Mouse (Mus musculus): ENCODE measurements at regions not wholly inside any gene's neighbourhood (a gene's known extent, or its start where the extent isn't known, plus 50 kb on each side); places are given as distances from the start of the nearest gene placed in this dataset.

- Histone ChIP-seq H3K4me1 (ENCODE audit: control insufficient read depth, insufficient read depth, low read length) (no peaks in the 10 kb centered on the region), H3K27ac (ENCODE audit: control insufficient read depth, insufficient read depth, low read depth, low read length, poor library complexity) (no peak overlapping the region), H3K4me3 (replicated peaks; ENCODE audit: control insufficient read depth, low read depth, low read length) (no peak overlapping the region)
- TF ChIP-seq POLR2A (IDR thresholded peaks at IDR 0.05; ENCODE audit: borderline replicate concordance, control insufficient read depth, low read depth, low read length) (no peak), CTCF (IDR thresholded peaks at IDR 0.05; ENCODE audit: control insufficient read depth, insufficient read depth, low read length) (no peak)
- 82% methylated on average over 3 of the region's 3 CpGs for WGBS
Measured at GRCm38 (mm10) chrX:167131317-167131716, 77.8 kb downstream of the Tmsb4x start.

GRCm38 (mm10) chrX:167130601-167131000 is 78.5 kb downstream of the Tmsb4x start:
- no peak overlapping the region for H3K27ac ChIP-seq (ENCODE audit: control insufficient read depth, insufficient read depth, low read depth, low read length, poor library complexity)
- TF ChIP-seq CTCF (IDR thresholded peaks at IDR 0.05; ENCODE audit: control insufficient read depth, insufficient read depth, low read length) (no peak), POLR2A (IDR thresholded peaks at IDR 0.05; ENCODE audit: borderline replicate concordance, control insufficient read depth, low read depth, low read length) (no peak)
- no peak overlapping the region for H3K4me3 ChIP-seq (replicated peaks; ENCODE audit: control insufficient read depth, low read depth, low read length)
- H3K4me1 ChIP-seq (ENCODE audit: control insufficient read depth, insufficient read depth, low read length), result no peaks in the 10 kb centered on the region
- 81% methylated on average over 5 of the region's 5 CpGs for WGBS

- H3K4me3 ChIP-seq (replicated peaks; ENCODE audit: control insufficient read depth, low read depth, low read length), result no peak overlapping the region
- H3K27ac ChIP-seq (ENCODE audit: control insufficient read depth, insufficient read depth, low read depth, low read length, poor library complexity), result no peak overlapping the region
- H3K4me1 ChIP-seq (ENCODE audit: control insufficient read depth, insufficient read depth, low read length), result no peaks in the 10 kb centered on the region
- no peak for TF ChIP-seq POLR2A (IDR thresholded peaks at IDR 0.05; ENCODE audit: borderline replicate concordance, control insufficient read depth, low read depth, low read length)
- no peak for TF ChIP-seq CTCF (IDR thresholded peaks at IDR 0.05; ENCODE audit: control insufficient read depth, insufficient read depth, low read length)
- WGBS, result 72% methylated on average over 4 of the region's 4 CpGs
Measured at GRCm38 (mm10) chrX:167119288-167119687, 89.8 kb downstream of the Tmsb4x start.

DNA sequence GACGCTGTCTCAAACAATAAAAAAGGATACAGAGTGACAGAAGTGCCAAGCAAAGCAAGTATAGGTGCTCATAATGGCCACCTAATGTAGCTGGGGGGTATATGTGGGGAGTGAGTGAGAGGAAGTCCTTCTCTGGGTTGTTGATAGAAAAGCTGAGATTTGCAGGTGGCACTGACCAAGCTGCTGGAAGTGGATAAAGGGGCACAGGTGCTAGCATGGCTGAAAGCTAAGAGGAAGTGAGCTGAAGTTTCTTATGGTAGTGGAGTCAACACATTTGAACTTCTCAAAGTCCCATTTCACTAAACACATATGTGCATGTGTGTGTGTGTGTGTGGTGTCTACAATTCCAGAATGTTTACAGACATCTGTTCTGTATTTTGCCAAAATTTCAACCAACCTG is 94.0 kb downstream of the Tmsb4x start:
- TF ChIP-seq POLR2A (IDR thresholded peaks at IDR 0.05; ENCODE audit: borderline replicate concordance, control insufficient read depth, low read depth, low read length) (no peak), CTCF (IDR thresholded peaks at IDR 0.05; ENCODE audit: control insufficient read depth, insufficient read depth, low read length) (no peak)
- H3K4me1 ChIP-seq (ENCODE audit: control insufficient read depth, insufficient read depth, low read length), result peaks cover 2% of the 10 kb centered on the region; the same call in 1 of the 2 replicates
- H3K4me3 ChIP-seq (replicated peaks; ENCODE audit: control insufficient read depth, low read depth, low read length), result no peak overlapping the region
- 88% methylated on average over 1 of the region's 1 CpGs for WGBS
- H3K27ac ChIP-seq (ENCODE audit: control insufficient read depth, insufficient read depth, low read depth, low read length, poor library complexity), result no peak overlapping the region

- TF ChIP-seq POLR2A (IDR thresholded peaks at IDR 0.05; ENCODE audit: borderline replicate concordance, control insufficient read depth, low read depth, low read length) (no peak), CTCF (IDR thresholded peaks at IDR 0.05; ENCODE audit: control insufficient read depth, insufficient read depth, low read length) (no peak)
- H3K4me3 ChIP-seq (replicated peaks; ENCODE audit: control insufficient read depth, low read depth, low read length), result no peak overlapping the region
- 29% methylated on average over 7 of the region's 7 CpGs for whole genome bisulfite sequencing
Measured at GRCm38 (mm10) chrX:167111059-167111871, 97.8 kb downstream of the Tmsb4x start.

DNA sequence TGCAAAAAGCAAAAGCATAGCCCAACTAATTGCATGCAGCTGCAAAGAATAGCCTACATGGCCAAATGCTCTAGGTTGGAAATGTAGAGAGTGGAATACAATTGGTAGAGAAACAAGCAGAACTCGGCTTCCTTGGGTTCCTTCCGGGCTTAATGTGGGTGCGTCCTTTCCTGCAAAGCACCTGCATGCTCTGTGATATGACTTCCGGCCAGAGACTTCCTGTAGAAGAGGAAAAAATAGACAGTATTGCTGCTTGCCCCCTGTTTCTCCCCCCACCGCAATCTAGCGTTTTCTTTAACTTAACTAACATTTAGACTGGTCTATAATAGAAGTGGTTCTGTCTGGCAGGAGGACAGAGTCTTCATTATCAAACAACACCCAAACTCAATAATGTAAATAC is 100.8 kb downstream of the Tmsb4x start:
- Histone ChIP-seq H3K4me3 (replicated peaks; ENCODE audit: control insufficient read depth, low read depth, low read length) (no peak overlapping the region), H3K4me1 (ENCODE audit: control insufficient read depth, insufficient read depth, low read length) (peaks cover 2% of the 10 kb centered on the region; the same call in 1 of the 2 replicates), H3K27ac (ENCODE audit: control insufficient read depth, insufficient read depth, low read depth, low read length, poor library complexity) (peak overlapping the region; percentile 38; the same call in 1 of the 2 replicates)
- WGBS, result 10% methylated on average over 6 of the region's 6 CpGs
- TF ChIP-seq POLR2A (IDR thresholded peaks at IDR 0.05; ENCODE audit: borderline replicate concordance, control insufficient read depth, low read depth, low read length) (no peak), CTCF (IDR thresholded peaks at IDR 0.05; ENCODE audit: control insufficient read depth, insufficient read depth, low read length) (no peak)

More at GRCm38 (mm10) chrX:167111059-167111871, 97.8 kb downstream of the Tmsb4x start:
- peak overlapping the region; percentile 64 for H3K27ac ChIP-seq (ENCODE audit: control insufficient read depth, insufficient read depth, low read depth, low read length, poor library complexity)
- peaks cover 2% of the 10 kb centered on the region; the same call in 1 of the 2 replicates for H3K4me1 ChIP-seq (ENCODE audit: control insufficient read depth, insufficient read depth, low read length)

- WGBS, result 15% methylated on average over 4 of the region's 4 CpGs
- Histone ChIP-seq H3K27ac (ENCODE audit: control insufficient read depth, insufficient read depth, low read depth, low read length, poor library complexity) (peak overlapping the region; percentile 70; the same call in 1 of the 2 replicates), H3K4me3 (replicated peaks; ENCODE audit: control insufficient read depth, low read depth, low read length) (no peak overlapping the region), H3K4me1 (ENCODE audit: control insufficient read depth, insufficient read depth, low read length) (peaks cover 3% of the 10 kb centered on the region; the same call in 1 of the 2 replicates)
- TF ChIP-seq POLR2A (IDR thresholded peaks at IDR 0.05; ENCODE audit: borderline replicate concordance, control insufficient read depth, low read depth, low read length) (no peak), CTCF (IDR thresholded peaks at IDR 0.05; ENCODE audit: control insufficient read depth, insufficient read depth, low read length) (no peak)
Measured at GRCm38 (mm10) chrX:167107469-167107868, 101.6 kb downstream of the Tmsb4x start.

DNA sequence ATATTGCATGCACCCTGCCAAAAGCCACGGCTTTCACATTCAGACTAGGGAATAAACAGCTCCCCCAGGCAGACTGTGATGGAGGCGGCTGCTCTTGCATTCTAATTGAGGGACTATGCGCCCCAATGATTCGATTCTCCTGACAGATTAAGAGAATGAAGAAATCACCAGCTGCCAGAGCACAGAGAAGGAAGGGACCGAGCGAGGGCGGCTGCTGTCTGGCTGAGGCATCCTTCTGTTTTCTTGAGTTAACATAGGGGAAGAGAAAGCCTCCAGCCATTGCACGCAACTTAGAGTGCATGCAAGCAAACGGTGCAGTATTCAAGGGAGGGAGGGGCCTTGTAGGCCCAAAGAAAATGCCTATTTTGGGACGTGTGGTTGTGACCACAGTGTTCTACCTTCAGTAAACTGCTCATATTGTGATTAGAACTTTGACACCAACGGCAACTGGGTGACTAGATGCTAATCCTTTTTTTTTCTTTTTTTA is 103.1 kb downstream of the Tmsb4x start:
- Histone ChIP-seq H3K4me3 (replicated peaks; ENCODE audit: control insufficient read depth, low read depth, low read length) (no peak overlapping the region), H3K27ac (ENCODE audit: control insufficient read depth, insufficient read depth, low read depth, low read length, poor library complexity) (peak overlapping the region; percentile 69), H3K4me1 (ENCODE audit: control insufficient read depth, insufficient read depth, low read length) (peaks cover 2% of the 10 kb centered on the region; the same call in 1 of the 2 replicates)
- WGBS, result 19% methylated on average over 11 of the region's 11 CpGs
- TF ChIP-seq POLR2A (IDR thresholded peaks at IDR 0.05; ENCODE audit: borderline replicate concordance, control insufficient read depth, low read depth, low read length) (no peak), CTCF (IDR thresholded peaks at IDR 0.05; ENCODE audit: control insufficient read depth, insufficient read depth, low read length) (no peak)
